Mouse (Mus musculus) lung, embryonic 16.5 days (tissue): ENCODE data around the gene Atp6ap1. TPM values are rescaled to one million over a fixed set of nuclear protein-coding genes. Genes with fewer than 3 reads are reported as not detected.

Experiments used
- ATAC-seq: fragments of 200-750 bp; cut with Nextera tagmentation; 2 replicates; pipeline ENCODE4 v1.8.0; 2017; ENCODE audit warnings: low read depth, mild to moderate bottlenecking, moderate library complexity
- H3K27ac ChIP-seq: fragments of 300-500 bp; sonication (generic); 2 replicates; pipeline ENCODE4 v1.5.1; 2014; ENCODE audit warnings: mild to moderate bottlenecking, control low read depth, low read length
- H3K27me3 ChIP-seq: fragments of 300-500 bp; sonication (generic); 2 replicates; pipeline ENCODE4 v1.6.1; 2014; ENCODE audit warnings: low read depth, low read length, mixed read lengths; ENCODE audit not compliant: control insufficient read depth, insufficient read depth
- H3K36me3 ChIP-seq: fragments of 300-500 bp; sonication (generic); 2 replicates; pipeline ENCODE4 v1.6.1; 2014; ENCODE audit warnings: low read length; ENCODE audit not compliant: control insufficient read depth, insufficient read depth
- H3K4me1 ChIP-seq: fragments of 300-500 bp; sonication (generic); replicated peaks from 2 replicates; pipeline ENCODE4 v1.6.1; 2014; ENCODE audit warnings: low read length, mixed read lengths; ENCODE audit not compliant: control insufficient read depth, insufficient read depth
- H3K4me2 ChIP-seq: fragments of 300-500 bp; sonication (generic); 2 replicates; pipeline ENCODE4 v1.6.1; 2014; ENCODE audit warnings: low read depth, low read length, control low read depth
- H3K4me3 ChIP-seq: fragments of 300-500 bp; sonication (generic); 2 replicates; pipeline ENCODE4 v1.5.1; 2014; ENCODE audit warnings: mild to moderate bottlenecking, low read length, control low read depth
- H3K9ac ChIP-seq: fragments of 300-500 bp; sonication (generic); 2 replicates; pipeline ENCODE4 v1.6.1; 2014; ENCODE audit warnings: low read length, control low read depth
- H3K9me3 ChIP-seq: fragments of 300-500 bp; sonication (generic); 2 replicates; pipeline ENCODE4 v1.6.1; 2016; ENCODE audit warnings: low read length; ENCODE audit not compliant: control insufficient read depth
- WGBS: fragments of 180-500 bp; shearing (Covaris S2); extraction: QIAGEN DNeasy Blood & Tissue Kit; methylation state at CpG from one replicate; pipeline ENCODE4 v1.1.7; 2014; 5-methylcytosine and 5-hydroxymethylcytosine counted together
- polyA plus RNA-seq: library from polyadenylated mRNA; unstranded; fragments of >200 nt; fragmentation: Nextera tagmentation; extraction: Ambion mirVana; gene quantifications from 2 replicates; pipeline ENCODE4 v1.2.1, GENCODE M21; 2015

The Atp6ap1 gene
- polyA plus RNA-seq, 1 experiment from 2014 or later = 141 TPM

DNA sequence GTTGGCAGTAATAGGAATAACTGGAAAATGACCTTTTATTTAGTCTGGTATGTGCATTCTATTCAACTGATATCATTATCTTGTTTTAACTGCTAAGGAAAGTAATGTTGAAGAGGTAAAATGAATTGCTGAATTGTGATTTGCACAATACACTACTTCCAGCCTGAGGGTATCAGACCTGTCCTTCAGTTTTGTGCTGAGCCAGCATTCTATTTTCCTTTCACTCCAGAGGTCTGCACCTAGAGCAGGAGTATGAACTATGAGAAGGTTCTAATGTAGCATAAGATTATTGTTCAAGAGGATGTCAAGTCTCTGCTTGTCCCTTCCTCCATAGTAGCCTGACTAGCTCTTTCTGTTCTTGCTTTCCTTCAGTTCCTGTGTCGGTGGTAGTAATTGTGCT is 1.5 kb downstream of the Atp6ap1 start:
- Histone ChIP-seq H3K9me3 (no peaks in the 10 kb centered on the region), H3K4me2 (no peak overlapping the region), H3K4me1 (peaks cover 2% of the 10 kb centered on the region; the same call in 1 of the 2 replicates), H3K9ac (no peak overlapping the region), H3K36me3 (peaks cover 4% of the 10 kb centered on the region; the same call in 1 of the 2 replicates), H3K27me3 (no peaks in the 10 kb centered on the region), H3K27ac (no peak overlapping the region), H3K4me3 (no peak overlapping the region)
- WGBS = 77% methylated on average over 1 of the region's 1 CpGs
- ATAC-seq = no peak

- Histone ChIP-seq H3K4me1 (peaks cover 2% of the 10 kb centered on the region; the same call in 1 of the 2 replicates), H3K27ac (no peak overlapping the region), H3K9ac (no peak overlapping the region), H3K9me3 (no peaks in the 10 kb centered on the region), H3K36me3 (peaks cover 4% of the 10 kb centered on the region; the same call in 1 of the 2 replicates), H3K27me3 (no peaks in the 10 kb centered on the region), H3K4me3 (no peak overlapping the region), H3K4me2 (no peak overlapping the region)
- WGBS = 82% methylated on average over 3 of the region's 3 CpGs
- ATAC-seq = no peak
These were observed 2.8 kb downstream of the Atp6ap1 start for GRCm38 (mm10) chrX:74299721-74300120.

DNA sequence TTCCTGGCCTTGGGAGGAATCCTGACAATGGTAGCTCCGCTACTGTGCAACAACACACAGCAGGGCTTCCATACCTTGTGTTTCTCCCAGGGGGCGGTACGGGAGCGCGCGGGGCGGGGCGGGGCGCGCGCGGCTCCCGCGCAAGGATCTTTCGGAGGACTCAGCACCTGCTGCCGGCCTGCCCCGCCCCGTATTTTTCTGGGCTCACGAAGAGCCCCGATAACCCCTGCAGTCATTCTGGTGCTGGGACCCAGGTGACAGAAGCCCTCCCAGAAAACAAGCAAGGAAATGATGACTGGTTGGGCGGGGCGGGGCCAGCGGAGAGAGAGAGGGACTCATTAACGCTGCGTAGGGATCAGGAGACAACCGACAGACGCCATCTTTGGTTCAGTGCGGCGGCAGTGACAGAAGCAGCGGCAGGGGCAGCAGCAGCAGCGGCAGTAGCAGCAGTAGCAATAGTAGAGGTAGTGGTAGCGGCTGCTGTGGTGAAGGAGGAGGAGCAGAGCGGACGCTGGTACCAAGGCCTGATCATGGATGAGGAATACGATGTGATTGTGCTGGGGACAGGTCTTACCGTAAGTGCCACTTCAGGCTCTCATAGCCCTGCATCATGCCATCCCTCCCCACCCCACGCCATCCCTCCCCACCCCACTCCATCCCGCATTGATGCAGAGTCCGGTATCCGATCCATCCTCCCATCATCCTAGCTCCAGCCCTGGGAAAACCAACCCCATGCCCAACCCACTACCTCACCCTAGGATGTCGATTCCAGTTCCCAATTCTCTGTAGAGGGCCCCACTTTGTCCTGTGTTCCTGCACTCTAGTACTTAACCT is 8.2 kb downstream of the Atp6ap1 start, which contains the start of gene Gdi1:
Gene Gdi1 (plus strand): TSS at position 132 of the 834 bp plus-strand sequence.
- no peaks in the 10 kb centered on the region for H3K27me3 ChIP-seq
- H3K4me1 ChIP-seq = peaks cover 9% of the 10 kb centered on the region
- ATAC-seq = peak; percentile 91
- H3K9me3 ChIP-seq = no peaks in the 10 kb centered on the region
- H3K27ac ChIP-seq = peak within 1 kb of the TSS; percentile 81
- WGBS = 12% methylated on average over 39 of the region's 41 CpGs
- peak within 1 kb of the TSS; percentile 76 for H3K9ac ChIP-seq
- H3K4me3 ChIP-seq = peak within 1 kb of the TSS; percentile 57
- H3K4me2 ChIP-seq = peak within 1 kb of the TSS; percentile 70
- H3K36me3 ChIP-seq = peaks cover 12% of the 10 kb centered on the region; the same call in 1 of the 2 replicates

DNA sequence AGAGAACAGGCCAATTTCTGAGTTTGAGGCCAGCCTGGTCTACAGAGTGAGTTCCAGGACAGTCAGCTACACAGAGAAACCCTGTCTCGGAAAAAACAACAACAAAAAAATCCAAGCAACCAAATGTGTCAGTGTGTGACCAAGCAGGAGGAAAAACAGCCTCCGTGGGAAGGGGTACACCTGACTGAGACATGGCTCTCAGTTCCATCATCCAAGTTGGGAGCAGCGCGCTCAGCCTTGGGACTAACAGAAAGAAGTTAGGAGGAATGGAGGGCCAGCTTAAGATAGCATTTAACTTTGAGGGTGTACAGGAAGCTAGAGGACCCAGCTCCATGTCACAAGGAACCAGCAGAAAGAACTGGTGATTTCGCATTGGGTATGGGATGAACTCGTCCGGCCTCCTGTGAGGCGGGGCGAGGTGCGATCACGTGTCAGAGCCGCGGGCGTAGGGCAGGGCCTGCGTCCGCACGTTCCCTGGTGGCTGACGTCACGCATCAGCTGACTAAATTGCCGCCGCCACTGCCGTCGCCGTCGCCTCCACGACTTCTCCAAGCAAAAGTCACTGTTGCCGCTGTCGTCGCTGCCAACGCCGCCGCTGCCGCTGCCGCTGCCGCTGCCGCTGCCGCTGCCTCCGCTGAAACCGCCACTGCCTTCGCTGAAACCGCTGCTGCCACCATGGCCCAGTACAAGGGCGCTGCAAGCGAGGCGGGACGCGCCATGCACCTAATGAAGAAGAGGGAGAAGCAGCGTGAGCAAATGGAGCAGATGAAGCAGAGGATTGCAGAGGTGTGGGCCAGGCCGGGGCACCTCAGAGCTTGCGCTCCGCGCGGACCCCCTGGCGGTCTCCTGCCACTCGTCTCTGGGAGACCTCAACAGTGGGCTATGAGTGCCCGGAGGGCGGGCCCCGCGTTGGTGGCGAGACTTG is 15.9 kb downstream of the Atp6ap1 start, which contains the start of gene Fam50a:
Gene Fam50a (plus strand): TSS at position 494 of the 925 bp plus-strand sequence.
- WGBS = 15% methylated on average over 56 of the region's 59 CpGs
- Histone ChIP-seq H3K36me3 (peaks cover 12% of the 10 kb centered on the region; the same call in 1 of the 2 replicates), H3K9me3 (no peaks in the 10 kb centered on the region), H3K4me3 (peak within 1 kb of the TSS; percentile 68), H3K27ac (peak within 1 kb of the TSS; percentile 78), H3K9ac (peak within 1 kb of the TSS; percentile 81), H3K4me2 (peak within 1 kb of the TSS; percentile 70), H3K27me3 (no peaks in the 10 kb centered on the region), H3K4me1 (peaks cover 3% of the 10 kb centered on the region)
- ATAC-seq = peak; percentile 98

GRCm38 (mm10) chrX:74328725-74329161 is 31.8 kb downstream of the Atp6ap1 start, which contains the start of gene Plxna3:
TSS of gene Plxna3 (plus strand) at chrX:74329066.
- Histone ChIP-seq H3K27ac (peak within 1 kb of the TSS; percentile 77), H3K9ac (peak within 1 kb of the TSS; percentile 75), H3K4me2 (peak within 1 kb of the TSS; percentile 80), H3K4me1 (no peaks in the 10 kb centered on the region), H3K27me3 (no peaks in the 10 kb centered on the region), H3K36me3 (no peaks in the 10 kb centered on the region), H3K4me3 (peak within 1 kb of the TSS; percentile 56), H3K9me3 (no peaks in the 10 kb centered on the region)
- WGBS = 9% methylated on average over 15 of the region's 30 CpGs
- ATAC-seq = peak; percentile 97

GRCm38 (mm10) chrX:74329215-74329671 is 32.3 kb downstream of the Atp6ap1 start:
- Histone ChIP-seq H3K4me3 (peak overlapping the region; percentile 56), H3K4me1 (no peaks in the 10 kb centered on the region), H3K27me3 (no peaks in the 10 kb centered on the region), H3K4me2 (peak overlapping the region; percentile 80), H3K9ac (peak overlapping the region; percentile 75), H3K9me3 (no peaks in the 10 kb centered on the region), H3K27ac (no peak overlapping the region), H3K36me3 (no peaks in the 10 kb centered on the region)
- peak; percentile 25 for ATAC-seq
- WGBS = 24% methylated on average over 10 of the region's 10 CpGs

- no peaks in the 10 kb centered on the region for H3K4me1 ChIP-seq
- H3K4me3 ChIP-seq = no peak overlapping the region
- H3K9me3 ChIP-seq = no peaks in the 10 kb centered on the region
- 28% methylated on average over 2 of the region's 2 CpGs for WGBS
- H3K27ac ChIP-seq = no peak overlapping the region
- peak overlapping the region; percentile 75 for H3K9ac ChIP-seq
- ATAC-seq = no peak
- H3K36me3 ChIP-seq = no peaks in the 10 kb centered on the region
- peak overlapping the region; percentile 80 for H3K4me2 ChIP-seq
- H3K27me3 ChIP-seq = no peaks in the 10 kb centered on the region
These were observed 33.5 kb downstream of the Atp6ap1 start for GRCm38 (mm10) chrX:74330166-74330930.

DNA sequence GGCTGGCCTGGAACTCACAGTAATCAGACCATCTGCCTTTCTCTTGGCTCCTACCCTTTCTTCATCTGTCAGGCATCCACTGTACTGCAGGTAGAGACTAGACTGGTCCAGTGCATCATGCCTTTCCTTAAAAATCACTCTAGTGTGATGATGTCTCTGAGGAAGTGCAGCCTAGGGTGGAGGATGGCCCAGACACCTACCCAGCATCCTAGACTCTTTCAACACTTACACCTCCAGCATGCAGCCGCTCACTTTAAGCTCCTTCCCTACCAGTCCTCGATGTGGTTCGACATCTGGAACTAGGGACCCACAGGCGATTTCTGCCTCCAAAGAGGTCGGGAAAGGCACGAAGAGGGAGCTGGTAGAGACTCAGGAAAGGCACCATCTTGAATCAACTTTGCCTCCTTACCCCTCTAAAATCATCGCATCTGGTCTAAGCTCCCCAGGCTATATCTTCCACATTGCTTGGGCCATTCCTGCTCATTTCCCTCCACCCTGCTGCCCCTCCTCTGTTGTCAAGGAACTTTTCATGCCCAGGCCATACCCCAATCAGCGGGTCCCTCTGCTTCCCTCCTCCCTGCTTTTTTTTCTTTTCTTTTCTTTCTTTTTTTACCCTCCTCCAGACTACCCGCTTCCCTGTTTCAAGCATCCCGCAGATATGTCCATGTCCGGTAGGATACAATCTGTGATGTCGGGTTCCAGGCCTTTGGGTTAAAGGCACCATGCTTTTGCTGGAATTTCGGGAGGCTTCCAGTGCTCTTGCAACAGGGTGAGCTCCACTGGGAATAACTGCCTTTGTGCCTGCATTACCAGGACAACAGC is 56.0 kb downstream of the Atp6ap1 start:
- WGBS = 21% methylated on average over 13 of the region's 13 CpGs
- H3K4me2 ChIP-seq = peak overlapping the region; percentile 67
- no peaks in the 10 kb centered on the region for H3K9me3 ChIP-seq
- no peaks in the 10 kb centered on the region for H3K27me3 ChIP-seq
- H3K4me3 ChIP-seq = peak overlapping the region; percentile 57
- ATAC-seq = peak; percentile 54
- peak overlapping the region; percentile 71 for H3K9ac ChIP-seq
- no peaks in the 10 kb centered on the region for H3K36me3 ChIP-seq
- peak overlapping the region; percentile 36; the same call in 1 of the 2 replicates for H3K27ac ChIP-seq
- H3K4me1 ChIP-seq = no peaks in the 10 kb centered on the region
